Mouse (Mus musculus) G1E (cell line): ENCODE data around the gene Usp49. TPM values are rescaled to one million over a fixed set of nuclear protein-coding genes. Genes with fewer than 3 reads are reported as not detected.
"Not testable (repeated sequence)": the region's sequence is repeated elsewhere in the genome, so short reads cannot be mapped to it uniquely, and the experiment has no call there.

Experiments
- ATAC-seq: 2 replicates; pipeline ENCODE4 v1.8.0; 2016; ENCODE audit warnings: mild to moderate bottlenecking; ENCODE audit not compliant: insufficient number of reproducible peaks, poor library complexity, low FRiP score, severe bottlenecking; ENCODE audit errors: extremely low read depth
- DNase-seq: peaks from one replicate; pipeline ENCODE4 v3.0.0; 2012; ENCODE audit warnings: low spot score
- H3K27me3 ChIP-seq: 2 replicates; pipeline ENCODE4 v1.6.1; 2012; ENCODE audit warnings: mild to moderate bottlenecking, low read length, inconsistent platforms; ENCODE audit not compliant: insufficient read depth
- H3K36me3 ChIP-seq: replicated peaks from 2 replicates; pipeline ENCODE3; 2012; ENCODE audit warnings: mild to moderate bottlenecking, inconsistent platforms
- H3K4me1 ChIP-seq: 2 replicates; pipeline ENCODE4 v1.6.1; 2012; ENCODE audit warnings: low read depth, low read length, inconsistent platforms, mixed read lengths; ENCODE audit not compliant: insufficient read depth
- H3K4me3 ChIP-seq: 2 replicates; pipeline ENCODE4 v1.5.1; 2012; ENCODE audit warnings: low read depth, mild to moderate bottlenecking, inconsistent platforms, low read length, moderate library complexity, mixed read lengths
- H3K9me3 ChIP-seq: replicated peaks from 2 replicates; pipeline ENCODE4 v1.6.1; 2012; ENCODE audit warnings: inconsistent platforms
- CTCF ChIP-seq: IDR thresholded peaks from 2 replicates; pipeline ENCODE4 v1.5.1; 2012; ENCODE audit warnings: low read depth, low read length, inconsistent platforms, mixed read lengths
- GATA1 ChIP-seq: IDR thresholded peaks from 2 replicates; pipeline ENCODE4 v1.6.1; 2012; ENCODE audit warnings: borderline replicate concordance, low read length, inconsistent platforms, mixed read lengths
- GATA2 ChIP-seq: IDR thresholded peaks from 2 replicates; pipeline ENCODE4 v1.6.1; 2012; ENCODE audit warnings: low read depth, low read length, inconsistent platforms, borderline replicate concordance
- POLR2AphosphoS5 ChIP-seq: IDR thresholded peaks from 2 replicates; pipeline ENCODE4 v1.6.1; 2012; ENCODE audit warnings: low read depth, low read length, inconsistent platforms; ENCODE audit not compliant: insufficient replicate concordance
- TAL1 ChIP-seq: conservative IDR thresholded peaks from 2 replicates; pipeline ENCODE4 v1.6.1; 2012; ENCODE audit warnings: low read depth, low read length, inconsistent platforms, mixed read lengths
- polyA plus RNA-seq: library from polyadenylated mRNA; stranded (reverse); fragments of >175 nt; gene quantifications from 2 replicates; pipeline ENCODE4 v1.2.3, GENCODE M21; 2012
- total RNA-seq, 2 experiments: library from RNA; stranded (forward) in 1 of 2; stranded (reverse) in 1 of 2; fragments of 200-1000 nt in 1 of 2; fragments of >200 nt in 1 of 2; fragmentation: Nextera tagmentation in 1 of 2; gene quantifications; 2 replicates each; pipeline ENCODE4 v1.2.3; 2014 to 2017

Usp49 gene
- total and polyA plus RNA-seq, 3 experiments = 5.3 to 41.7 (median 15.6) TPM

DNA sequence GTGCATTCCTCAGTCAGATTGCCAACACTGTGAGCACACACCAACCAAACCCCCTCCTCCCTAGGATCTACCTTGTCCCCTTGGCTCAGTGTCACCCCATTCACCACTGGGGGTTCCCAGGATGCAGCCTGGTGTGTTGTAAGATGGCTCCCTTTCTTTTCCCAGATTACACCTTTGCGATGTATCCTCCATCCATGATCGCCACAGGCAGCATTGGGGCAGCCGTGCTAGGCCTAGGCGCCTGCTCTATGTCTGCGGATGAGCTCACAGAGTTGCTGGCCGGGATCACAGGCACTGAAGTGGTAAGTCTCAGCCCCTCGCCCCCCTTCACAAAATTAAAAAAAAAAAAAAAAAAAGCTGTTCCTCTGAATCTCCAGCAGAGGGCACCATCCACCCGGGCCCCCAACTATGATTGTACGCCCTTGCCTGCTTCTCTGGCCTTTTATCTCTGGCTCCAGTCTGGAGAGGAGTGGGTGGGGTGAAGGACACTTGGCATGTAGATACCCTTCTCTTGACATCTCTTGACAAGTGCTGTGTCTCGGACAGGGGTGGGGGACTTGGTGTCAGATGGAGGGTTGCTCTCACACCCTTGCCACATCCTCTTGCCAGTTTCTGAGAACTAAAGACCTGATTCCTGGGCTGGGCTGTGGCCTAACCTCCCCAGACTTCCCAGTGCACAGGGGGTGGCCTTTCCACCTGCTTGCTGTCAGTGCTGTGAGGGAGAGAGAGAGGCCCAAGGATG is 32.5 kb upstream of the Usp49 start:
- TF ChIP-seq CTCF = peak; percentile 51
- TF ChIP-seq GATA2 = no peak
- TF ChIP-seq TAL1 = peak; percentile 70

DNA sequence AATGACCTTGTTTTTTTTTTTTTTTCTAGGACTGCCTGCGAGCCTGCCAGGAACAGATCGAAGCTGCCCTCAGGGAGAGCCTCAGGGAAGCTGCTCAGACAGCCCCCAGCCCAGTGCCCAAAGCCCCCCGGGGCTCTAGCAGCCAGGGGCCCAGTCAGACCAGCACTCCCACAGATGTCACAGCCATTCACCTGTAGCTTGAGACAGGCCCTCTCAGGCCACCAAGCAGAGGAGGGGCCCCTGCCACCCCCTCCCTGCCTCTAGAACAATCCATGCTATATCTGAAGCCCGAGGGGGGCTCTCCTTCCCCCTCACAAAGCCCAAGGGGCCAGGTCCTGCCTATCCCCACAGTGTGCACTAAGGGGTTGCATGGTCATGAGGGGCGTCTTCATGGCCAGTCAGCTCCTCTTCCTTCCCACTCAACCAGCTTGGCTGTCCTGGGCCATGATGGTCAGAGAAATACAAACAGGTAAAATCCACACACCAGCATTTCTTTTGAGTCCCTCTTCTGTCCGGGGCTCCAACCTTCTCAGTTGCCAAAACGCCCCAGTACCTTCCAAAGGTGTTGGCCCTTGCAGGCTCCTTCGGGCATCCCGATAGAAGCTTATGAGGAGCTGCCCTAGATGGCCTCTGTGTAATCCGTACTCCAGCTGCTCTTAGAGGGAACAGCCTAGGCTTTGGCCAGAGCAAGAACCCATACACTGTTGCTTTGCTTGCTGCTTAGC is 31.7 kb upstream of the Usp49 start:
- peak overlapping the region; percentile 61; the same call in 1 of the 2 replicates for H3K4me3 ChIP-seq
- peaks cover 72% of the 10 kb centered on the region for H3K4me1 ChIP-seq

More for the DNA sequence above, 32.5 kb upstream of the Usp49 start:
- Histone ChIP-seq H3K36me3 (peaks cover 80% of the 10 kb centered on the region), H3K27me3 (no peaks in the 10 kb centered on the region), H3K4me1 (peaks cover 73% of the 10 kb centered on the region), H3K4me3 (peak overlapping the region; percentile 92; the same call in 1 of the 2 replicates), H3K9me3 (no peaks in the 10 kb centered on the region)
- ATAC-seq = peak; percentile 42
- peak; percentile 86 for DNase-seq

DNA sequence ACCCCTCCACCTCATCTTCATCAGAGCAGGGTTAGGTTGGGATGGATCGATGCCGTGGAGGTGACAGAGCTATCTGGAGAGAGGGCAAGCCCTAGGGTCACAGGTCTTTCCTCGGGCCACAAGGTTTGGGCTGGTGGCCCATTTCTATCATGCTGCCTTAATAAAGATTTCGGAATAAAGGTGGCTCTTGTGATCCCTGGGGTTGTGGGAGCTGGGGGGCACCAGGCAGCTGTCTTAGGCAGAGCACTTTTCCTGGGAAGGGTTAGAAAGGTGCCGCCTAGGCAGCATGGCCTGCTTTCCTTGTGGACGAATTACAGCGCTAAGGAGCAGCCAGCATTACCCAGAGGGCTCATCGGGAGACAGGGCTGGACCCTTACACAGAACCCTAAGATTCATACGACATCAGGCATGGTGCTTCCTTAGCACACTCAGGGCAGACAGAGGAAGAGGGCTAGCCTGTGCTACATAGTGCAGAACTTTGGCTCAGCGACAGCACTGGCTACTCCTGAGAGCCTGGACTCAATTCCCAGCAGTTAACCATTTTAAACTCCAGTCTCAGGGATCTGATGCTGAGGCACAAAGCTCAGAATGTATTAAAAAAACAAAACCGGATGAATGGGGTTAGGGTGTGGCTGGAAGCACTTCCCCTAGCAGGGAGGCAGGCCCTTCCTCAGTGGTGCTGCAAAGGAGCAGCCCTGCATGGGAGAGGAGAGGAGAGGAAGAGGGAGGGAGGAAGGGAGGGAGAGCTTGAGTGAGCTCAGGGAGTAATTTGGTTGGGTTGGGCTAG is 30.8 kb upstream of the Usp49 start:
- Histone ChIP-seq H3K4me3 (peak overlapping the region; percentile 49; the same call in 1 of the 2 replicates), H3K4me1 (peaks cover 70% of the 10 kb centered on the region), H3K9me3 (no peaks in the 10 kb centered on the region), H3K36me3 (peaks cover 92% of the 10 kb centered on the region), H3K27me3 (no peaks in the 10 kb centered on the region)
- no peak for TF ChIP-seq GATA2
- TF ChIP-seq GATA1 = no peak
- TF ChIP-seq POLR2AphosphoS5 = no peak
- TF ChIP-seq CTCF = no peak
- no peak for TF ChIP-seq TAL1
- peak; percentile 67 for DNase-seq
- ATAC-seq = peak; percentile 19; the same call in 1 of the 2 replicates

More for the DNA sequence above, 31.7 kb upstream of the Usp49 start:
- H3K27me3 ChIP-seq, H3K9me3 ChIP-seq, DNase-seq, ATAC-seq: not testable (repeated sequence)
- H3K36me3 ChIP-seq = peaks cover 84% of the 10 kb centered on the region

DNA sequence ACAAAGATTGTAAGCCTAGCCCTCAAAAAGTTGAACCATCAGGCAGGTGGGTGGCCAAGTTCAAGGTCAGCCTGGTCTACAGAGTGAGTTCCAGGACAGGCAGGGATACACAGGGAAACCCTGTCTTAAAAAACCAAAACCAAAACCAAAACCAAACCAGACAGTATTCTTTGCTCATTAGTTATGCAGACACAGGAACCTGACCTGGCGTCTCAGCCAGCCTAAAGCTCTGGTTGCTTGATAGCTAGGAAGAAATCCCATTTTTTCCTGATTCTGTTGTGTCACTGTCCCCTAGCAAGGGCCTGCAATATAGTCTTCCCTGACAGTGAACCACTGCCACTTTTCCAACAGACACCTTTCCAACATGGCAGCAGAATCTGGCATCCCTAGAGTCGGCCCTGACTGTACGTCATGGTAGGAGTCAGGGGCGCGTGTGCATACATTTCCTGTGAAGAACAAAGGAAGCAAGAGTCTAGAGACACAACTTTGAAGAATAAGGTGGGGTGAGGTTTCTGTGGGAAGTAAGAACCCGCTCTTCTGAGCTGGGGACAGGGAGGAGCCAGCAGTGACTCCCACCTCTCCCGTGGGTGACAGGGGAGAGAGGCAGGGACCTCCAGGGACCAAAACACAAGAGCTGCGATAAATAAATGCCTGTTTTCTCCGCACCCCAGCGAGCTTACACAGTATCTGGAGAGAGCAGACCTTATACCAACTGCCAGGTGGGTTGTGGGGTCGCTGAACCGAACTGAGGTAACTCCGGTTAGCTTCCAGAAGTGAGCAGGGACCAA is 29.7 kb upstream of the Usp49 start:
- H3K4me1 ChIP-seq = peaks cover 65% of the 10 kb centered on the region
- peaks cover 96% of the 10 kb centered on the region for H3K36me3 ChIP-seq
- ATAC-seq (no peak), DNase-seq (no peak)
- H3K27me3 ChIP-seq = no peaks in the 10 kb centered on the region
- H3K9me3 ChIP-seq = no peaks in the 10 kb centered on the region
- no peak overlapping the region for H3K4me3 ChIP-seq
- TF ChIP-seq POLR2AphosphoS5 = no peak
- no peak for TF ChIP-seq TAL1
- no peak for TF ChIP-seq CTCF
- TF ChIP-seq GATA2 = no peak
- no peak for TF ChIP-seq GATA1

DNA sequence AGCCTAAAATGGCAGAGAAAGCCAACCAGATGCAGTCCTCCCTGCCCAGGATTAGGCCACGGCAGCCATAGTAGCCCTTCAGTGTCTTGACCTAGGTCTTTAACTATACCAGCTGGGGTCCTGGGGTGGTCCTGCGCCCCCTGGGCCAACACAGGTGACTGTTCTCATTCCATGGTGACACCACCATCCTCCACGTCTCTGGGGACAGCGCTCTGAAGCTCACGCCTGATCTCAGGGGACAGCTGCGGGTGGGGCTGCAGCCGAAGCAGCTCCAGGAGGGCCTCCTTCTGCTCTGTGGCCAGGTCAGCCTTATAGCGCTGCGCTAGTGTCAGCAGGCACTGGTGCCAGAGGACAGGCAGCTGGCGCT is 29.1 kb upstream of the Usp49 start:
- H3K36me3 ChIP-seq = peaks cover 96% of the 10 kb centered on the region

DNA sequence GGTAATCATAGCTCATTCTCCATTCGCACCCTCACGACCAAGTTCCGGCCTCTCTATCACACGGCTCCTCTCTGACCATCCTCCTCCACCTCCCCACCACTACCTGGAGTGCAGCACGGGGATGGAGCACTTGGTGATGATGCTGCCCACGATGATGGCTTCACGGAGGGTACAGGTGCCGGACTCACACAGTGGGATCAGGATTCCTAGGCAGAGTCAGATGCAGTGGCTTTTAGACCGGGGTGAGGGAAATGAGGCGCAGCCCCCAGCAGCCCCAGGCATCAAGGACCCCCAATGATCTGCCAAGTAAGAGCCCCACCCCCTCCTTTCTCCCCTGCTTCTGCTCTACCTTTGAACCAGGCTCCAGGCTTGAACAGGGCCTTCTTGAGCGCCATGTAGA is 28.2 kb upstream of the Usp49 start:
- TF ChIP-seq CTCF (no peak), POLR2AphosphoS5 (no peak), TAL1 (no peak), GATA1 (no peak)
- no peaks in the 10 kb centered on the region for H3K9me3 ChIP-seq
- H3K27me3 ChIP-seq = no peaks in the 10 kb centered on the region
- no peak overlapping the region for H3K4me3 ChIP-seq
- peaks cover 95% of the 10 kb centered on the region for H3K36me3 ChIP-seq
- ATAC-seq (no peak), DNase-seq (no peak)
- H3K4me1 ChIP-seq = peaks cover 59% of the 10 kb centered on the region

More for the DNA sequence above, 29.1 kb upstream of the Usp49 start:
- Histone ChIP-seq H3K9me3 (no peaks in the 10 kb centered on the region), H3K27me3 (no peaks in the 10 kb centered on the region), H3K4me3 (peak overlapping the region; percentile 11; the same call in 1 of the 2 replicates), H3K4me1 (peaks cover 60% of the 10 kb centered on the region)
- no peak for TF ChIP-seq CTCF
- TF ChIP-seq GATA2 = no peak
- ATAC-seq (no peak), DNase-seq (no peak)
